Mouse (Mus musculus): ENCODE data around the gene Olfr652.

The Olfr652 gene

GRCm38 (mm10) chr7:104560601-104561000, at the start of gene Olfr652:
Olfr652 (plus strand) TSS chr7:104560901.
- DNase-seq = no peak

- DNase-seq = no peak
Measured at GRCm38 (mm10) chr7:104549833-104550232, 10.9 kb upstream of the Olfr652 start, which contains the start of gene Olfr651. Olfr651 (plus strand) TSS chr7:104550133.

- no peak for DNase-seq
Measured at GRCm38 (mm10) chr7:104552700-104553099, 8.0 kb upstream of the Olfr652 start.

- DNase-seq = no peak
Measured at GRCm38 (mm10) chr7:104577014-104577413, 16.3 kb downstream of the Olfr652 start, which contains the start of gene Olfr653. Olfr653 (plus strand) TSS chr7:104577314.

GRCm38 (mm10) chr7:104580846-104581245, 20.1 kb downstream of the Olfr652 start:
- no peak for DNase-seq

- no peak for DNase-seq
Measured at GRCm38 (mm10) chr7:104581429-104581828, 20.7 kb downstream of the Olfr652 start.

GRCm38 (mm10) chr7:104586725-104587124, 26.0 kb downstream of the Olfr652 start, which contains the start of gene Olfr654:
Olfr654 (plus strand) TSS chr7:104587025.
- no peak for DNase-seq

GRCm38 (mm10) chr7:104588274-104588673, 27.6 kb downstream of the Olfr652 start:
- DNase-seq = no peak

- DNase-seq = no peak
Measured at GRCm38 (mm10) chr7:104601679-104602078, 41.0 kb downstream of the Olfr652 start, which contains the start of gene Olfr655. Olfr655 (minus strand) TSS chr7:104601779.

- no peak for DNase-seq
Measured at GRCm38 (mm10) chr7:104603173-104603572, 42.5 kb downstream of the Olfr652 start.

- no peak for DNase-seq
Measured at GRCm38 (mm10) chr7:104604727-104605126, 44.0 kb downstream of the Olfr652 start.

GRCm38 (mm10) chr7:104613655-104614054, 53.0 kb downstream of the Olfr652 start, which contains the start of gene Olfr656:
Olfr656 (plus strand) TSS chr7:104613955.
- no peak for DNase-seq

Measured in right cerebral cortex, postnatal 25 days (tissue).